Mouse (Mus musculus): ENCODE measurements at regions not wholly inside any gene's neighbourhood (a gene's known extent, or its start where the extent isn't known, plus 50 kb on each side); places are given as distances from the start of the nearest gene placed in this dataset.
A peak's percentile ranks its signal among the peaks of the same experiment; 100 is the strongest.
"Not testable (repeated sequence)": the region's sequence is repeated elsewhere in the genome, so short reads cannot be mapped to it uniquely, and the experiment has no call there.

DNA sequence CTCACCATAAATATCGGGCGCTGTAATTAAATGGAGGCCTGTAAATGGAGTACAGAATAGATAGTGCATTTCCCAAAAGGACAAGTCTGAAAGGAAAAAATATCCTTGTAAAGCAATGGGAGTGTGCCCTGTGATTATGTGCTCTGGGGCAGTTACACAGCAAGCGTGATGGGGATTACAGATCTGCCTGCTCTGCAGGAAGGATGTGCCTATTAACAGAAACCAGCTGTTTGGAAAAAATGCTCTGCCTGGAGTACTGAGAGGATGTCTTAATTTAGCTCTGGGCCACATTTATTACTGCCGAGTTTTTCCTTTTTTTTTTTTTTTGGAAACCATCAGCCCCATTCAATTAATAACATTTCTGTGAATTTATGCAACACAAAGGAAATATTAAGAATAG is 344.9 kb upstream of the Tpk1 start:
- peak; percentile 57; the same call in 1 of the 2 replicates for ATAC-seq (ENCODE audit: low FRiP score, low TSS enrichment)
- Histone ChIP-seq H3K27ac (ENCODE audit: low read depth, low read length) (no peak overlapping the region), H3K9me3 (ENCODE audit: control insufficient read depth, low read length) (no peaks in the 10 kb centered on the region), H3K4me3 (ENCODE audit: low read length) (no peak overlapping the region), H3K4me2 (replicated peaks; ENCODE audit: low read depth, low read length) (no peak overlapping the region), H3K4me1 (ENCODE audit: control insufficient read depth, insufficient read depth, low read length) (no peaks in the 10 kb centered on the region), H3K27me3 (ENCODE audit: control insufficient read depth, insufficient read depth, low read length) (no peaks in the 10 kb centered on the region), H3K9ac (ENCODE audit: low read depth, low read length) (no peak overlapping the region), H3K36me3 (ENCODE audit: control insufficient read depth, insufficient read depth, low read length) (no peaks in the 10 kb centered on the region)
- 51% methylated on average over 4 of the region's 4 CpGs for WGBS

DNA sequence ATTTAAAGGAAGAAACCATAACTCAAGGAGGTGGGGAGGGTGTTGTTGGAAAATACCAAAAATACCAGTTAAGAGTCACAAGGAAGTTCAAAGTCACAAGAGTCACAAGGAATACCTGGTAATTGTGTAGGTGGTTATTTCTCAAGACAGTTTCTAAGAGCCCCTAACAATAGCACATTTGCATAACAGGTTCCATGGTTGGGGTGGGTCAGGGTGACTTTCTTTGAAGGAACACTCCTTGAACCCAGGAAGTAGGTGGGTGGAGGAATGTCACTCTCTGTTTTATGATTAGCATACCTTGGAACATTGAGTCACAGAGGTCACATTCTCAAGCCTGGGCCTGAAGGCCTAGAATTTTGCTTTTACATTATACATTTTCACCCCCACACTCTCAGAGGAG is 341.1 kb upstream of the Tpk1 start:
- not testable (repeated sequence) for H3K4me1 ChIP-seq (ENCODE audit: control insufficient read depth, insufficient read depth, low read length); H3K27me3 ChIP-seq (ENCODE audit: control insufficient read depth, insufficient read depth, low read length); H3K9ac ChIP-seq (ENCODE audit: low read depth, low read length); H3K4me2 ChIP-seq (replicated peaks; ENCODE audit: low read depth, low read length); ATAC-seq (ENCODE audit: low FRiP score, low TSS enrichment); H3K9me3 ChIP-seq (ENCODE audit: control insufficient read depth, low read length); H3K27ac ChIP-seq (ENCODE audit: low read depth, low read length); H3K36me3 ChIP-seq (ENCODE audit: control insufficient read depth, insufficient read depth, low read length); H3K4me3 ChIP-seq (ENCODE audit: low read length)

Data from kidney, embryonic 14.5 days (tissue).